Mouse (Mus musculus): ENCODE data around the gene Dvl3.

Gene Dvl3

GRCm38 (mm10) chr16:20496671-20497600 is 19.8 kb upstream of the Dvl3 start:
- DNase-seq (ENCODE audit: extremely low read depth, low read depth, low spot score) = peak; percentile 59

DNA sequence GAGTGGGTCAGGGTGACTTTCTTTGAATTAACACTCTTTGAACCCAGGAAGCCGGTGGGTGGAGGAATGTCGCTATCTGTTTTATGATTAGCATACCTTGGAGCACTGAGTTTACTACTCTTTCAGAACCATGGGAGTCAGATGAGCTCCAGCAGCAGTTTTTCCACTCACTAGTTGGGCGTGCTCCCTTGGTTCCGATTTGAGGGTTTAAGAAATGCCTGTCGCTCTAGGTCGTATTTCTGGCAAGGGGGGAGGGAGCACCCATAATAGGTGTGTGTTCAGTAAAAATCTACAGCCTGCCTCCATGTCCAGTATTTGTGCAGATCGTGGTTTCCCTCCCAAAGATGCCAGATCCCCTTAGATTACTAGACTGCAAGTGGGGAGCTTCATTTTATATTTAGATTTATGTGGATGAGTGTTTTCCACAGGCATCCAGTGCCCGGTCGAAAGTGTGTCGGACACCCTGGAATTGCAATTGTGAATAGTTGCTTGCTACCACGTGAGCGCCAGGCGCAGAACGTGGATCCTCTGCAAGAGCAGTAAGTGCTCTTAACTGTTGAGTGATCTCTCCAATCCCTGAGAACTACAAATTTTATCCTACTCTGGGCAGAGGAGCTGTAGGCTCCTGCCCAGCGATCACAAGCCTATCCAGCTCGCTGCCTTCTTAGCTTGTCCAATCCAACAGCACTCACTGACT is 18.7 kb upstream of the Dvl3 start:
- no peak for DNase-seq (ENCODE audit: extremely low read depth, low read depth, low spot score)

DNA sequence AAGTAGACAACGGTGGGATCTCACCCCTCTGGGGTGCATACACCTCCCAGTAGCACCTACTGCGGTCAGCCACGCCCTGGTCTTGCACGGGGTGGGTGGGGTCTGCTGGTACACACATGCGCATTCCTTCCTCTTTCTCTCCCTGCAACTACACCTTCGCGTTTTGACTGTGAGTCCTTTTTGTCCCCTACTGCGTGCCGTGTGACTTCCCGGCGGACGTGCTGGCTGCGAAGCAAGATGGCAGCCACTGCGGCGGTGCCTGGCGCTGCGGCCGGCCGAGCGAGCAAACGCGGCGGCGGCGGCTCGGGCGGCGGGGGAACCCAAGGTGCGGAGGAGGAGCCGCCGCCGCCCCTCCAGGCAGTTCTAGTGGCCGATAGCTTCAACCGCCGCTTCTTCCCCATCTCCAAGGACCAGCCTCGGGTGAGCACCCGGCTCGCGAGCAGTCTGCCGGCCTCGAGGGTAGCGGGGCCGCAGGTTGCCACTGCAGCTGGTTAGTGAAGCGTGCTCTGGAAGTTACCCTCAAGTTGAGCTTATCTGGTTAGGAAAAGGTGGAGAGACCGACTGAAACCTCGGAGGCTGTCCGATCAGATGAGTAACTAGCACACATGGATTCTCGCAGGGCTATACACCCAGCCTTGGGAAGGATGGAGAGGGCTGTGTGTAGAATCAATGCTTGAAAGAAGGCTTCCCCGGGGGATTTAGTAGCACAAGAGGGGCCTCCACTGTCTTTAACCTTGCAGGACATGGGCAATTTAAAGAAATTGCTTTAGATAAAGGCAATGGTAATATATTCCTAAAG is 17.9 kb upstream of the Dvl3 start, which contains the start of gene Eif2b5:
Eif2b5 (plus strand) TSS at position 141 of the 799 bp plus-strand sequence.
- peak; percentile 73 for DNase-seq (ENCODE audit: extremely low read depth, low read depth, low spot score)

DNA sequence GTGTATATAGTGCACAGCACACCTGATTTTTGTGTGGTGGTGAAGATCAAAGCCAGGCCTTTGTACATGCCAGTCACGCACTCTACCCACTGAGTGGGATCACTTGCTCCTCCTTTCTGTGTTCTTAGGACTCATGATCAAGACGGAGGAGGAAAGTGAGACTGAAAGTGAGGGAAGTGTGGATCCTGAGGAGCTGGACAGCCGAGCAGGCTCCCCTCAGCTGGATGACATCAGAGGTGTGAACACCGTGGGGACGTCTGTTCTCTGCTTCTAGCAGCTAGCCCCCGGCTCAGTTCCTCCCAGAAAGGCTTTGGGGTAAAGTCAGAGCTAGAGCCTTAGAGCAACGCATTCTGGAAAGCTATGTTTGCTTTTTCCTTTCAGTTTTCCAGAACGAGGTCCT is 10.8 kb upstream of the Dvl3 start:
- DNase-seq (ENCODE audit: extremely low read depth, low read depth, low spot score) = no peak

GRCm38 (mm10) chr16:20509349-20509748 is 7.4 kb upstream of the Dvl3 start:
- no peak for DNase-seq (ENCODE audit: extremely low read depth, low read depth, low spot score)

DNA sequence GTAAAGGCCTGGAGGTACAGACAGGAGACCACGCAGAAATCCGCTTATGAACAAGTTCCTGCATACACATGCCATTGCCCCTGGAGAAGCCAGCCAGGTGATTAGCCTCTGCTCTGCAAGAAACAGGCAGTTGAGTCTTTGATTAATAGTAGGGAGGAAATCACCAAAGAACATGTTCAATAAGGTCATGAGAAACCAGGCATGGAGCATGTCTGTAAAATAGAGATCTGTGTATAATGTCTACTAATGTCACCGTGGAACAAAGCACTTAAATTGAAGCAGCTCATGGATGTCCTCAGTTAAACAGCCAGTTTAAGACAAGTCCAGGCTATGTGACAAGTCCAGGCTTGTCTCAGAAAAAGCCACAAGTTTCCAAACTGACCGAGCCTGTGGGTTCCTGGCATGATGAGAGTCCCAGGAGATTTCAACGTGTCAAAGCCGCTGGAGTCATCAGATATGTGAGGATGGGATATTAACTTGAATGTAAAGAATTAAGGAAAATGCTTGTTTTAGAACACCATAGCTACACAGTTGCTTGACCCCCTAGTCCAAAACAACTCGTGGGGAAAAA is 5.4 kb upstream of the Dvl3 start:
- DNase-seq (ENCODE audit: extremely low read depth, low read depth, low spot score) = peak; percentile 56

DNA sequence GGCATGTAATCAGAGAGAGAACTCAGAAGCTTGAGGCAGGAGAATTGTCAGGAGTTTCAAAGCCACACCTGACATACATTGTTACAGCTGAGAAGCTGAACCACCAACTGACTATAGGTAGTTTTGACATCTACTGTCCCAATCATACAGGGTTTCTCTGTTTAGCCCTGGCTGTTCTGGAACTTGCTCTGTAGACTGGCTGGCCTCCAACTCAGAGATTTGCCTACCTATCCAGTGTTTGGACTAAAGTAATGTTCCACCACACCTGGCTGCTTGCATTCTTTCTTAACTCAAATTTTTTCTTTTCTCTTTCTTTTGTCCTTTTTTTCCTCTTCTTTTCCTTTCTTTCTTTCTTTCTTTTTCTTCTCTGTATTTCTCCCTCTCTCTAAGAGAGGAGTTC is 750 bp upstream of the Dvl3 start:
- DNase-seq (ENCODE audit: extremely low read depth, low read depth, low spot score) = no peak

- no peak for DNase-seq (ENCODE audit: extremely low read depth, low read depth, low spot score)
Measured at GRCm38 (mm10) chr16:20517216-20517615, 434 bp downstream of the Dvl3 start.

GRCm38 (mm10) chr16:20517701-20518374 is 1.1 kb downstream of the Dvl3 start:
- DNase-seq (ENCODE audit: extremely low read depth, low read depth, low spot score) = no peak

- no peak for DNase-seq (ENCODE audit: extremely low read depth, low read depth, low spot score)
Measured at GRCm38 (mm10) chr16:20523886-20524285, 7.1 kb downstream of the Dvl3 start.

DNA sequence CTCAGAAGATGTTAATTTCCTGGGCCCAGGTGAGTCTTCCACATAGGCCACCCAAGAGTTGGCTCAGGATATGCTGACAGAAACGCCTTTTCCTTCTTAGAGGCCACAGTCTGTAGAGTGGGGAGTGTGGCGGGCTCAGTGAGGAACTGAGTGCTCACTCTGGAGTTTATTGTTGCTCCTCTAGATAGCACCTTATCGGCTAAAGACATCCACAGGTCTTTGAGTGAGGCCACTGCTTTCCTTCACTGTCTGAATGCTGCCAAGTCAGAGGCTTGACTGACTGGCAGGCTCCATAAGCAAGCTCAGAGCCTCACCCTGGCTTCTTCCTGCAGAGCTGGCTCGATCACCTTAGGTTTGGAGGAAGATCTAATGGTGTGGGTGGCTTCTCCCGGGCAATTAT is 12.0 kb downstream of the Dvl3 start:
- no peak for DNase-seq (ENCODE audit: extremely low read depth, low read depth, low spot score)

- DNase-seq (ENCODE audit: extremely low read depth, low read depth, low spot score) = no peak
Measured at GRCm38 (mm10) chr16:20529375-20529774, 12.6 kb downstream of the Dvl3 start.

DNA sequence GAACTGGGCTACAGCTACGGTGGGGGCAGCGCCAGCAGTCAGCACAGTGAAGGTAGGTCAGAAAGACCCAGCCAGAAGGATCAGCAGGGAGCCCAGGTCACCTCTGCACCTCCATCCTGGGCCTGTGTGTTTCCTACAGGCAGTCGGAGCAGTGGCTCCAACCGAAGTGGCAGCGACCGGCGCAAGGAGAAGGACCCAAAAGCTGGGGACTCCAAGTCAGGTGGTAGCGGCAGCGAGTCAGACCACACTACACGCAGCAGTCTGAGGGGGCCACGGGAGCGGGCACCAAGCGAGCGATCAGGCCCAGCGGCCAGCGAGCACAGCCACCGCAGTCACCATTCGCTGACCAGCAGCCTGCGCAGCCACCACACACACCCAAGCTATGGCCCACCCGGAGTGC is 14.2 kb downstream of the Dvl3 start:
- no peak for DNase-seq (ENCODE audit: extremely low read depth, low read depth, low spot score)

DNA sequence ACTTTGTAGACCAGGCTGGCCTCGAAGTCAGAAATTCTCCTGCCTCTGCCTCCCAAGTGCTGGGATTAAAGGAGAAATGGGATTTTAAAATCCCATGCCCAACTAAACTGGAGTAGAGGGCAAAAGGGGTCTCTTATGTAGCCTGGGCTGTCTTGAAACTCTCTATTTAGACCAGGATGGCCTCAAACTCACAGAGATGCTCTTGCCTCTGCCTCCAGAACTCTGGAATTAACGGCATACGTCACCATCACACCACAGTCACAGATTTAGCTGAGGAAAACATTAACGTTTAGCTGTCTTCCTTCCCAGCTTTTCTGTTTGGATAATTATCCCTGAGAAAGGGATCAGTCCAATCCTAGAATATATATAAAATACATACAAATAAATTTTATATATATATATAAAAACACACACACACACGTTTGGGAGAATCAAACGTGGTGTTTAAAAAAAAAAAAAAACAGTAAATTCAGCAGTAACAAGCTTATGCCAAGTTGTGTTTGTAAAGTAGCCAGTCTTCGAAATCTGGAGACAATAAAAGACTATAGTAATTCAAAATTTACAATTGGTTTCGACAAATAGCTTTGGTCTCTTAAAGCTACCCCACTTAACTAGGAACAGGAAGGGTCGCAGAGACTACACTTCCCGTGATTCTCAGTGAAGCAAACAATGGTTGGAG is 18.0 kb downstream of the Dvl3 start:
- no peak for DNase-seq (ENCODE audit: extremely low read depth, low read depth, low spot score)

DNA sequence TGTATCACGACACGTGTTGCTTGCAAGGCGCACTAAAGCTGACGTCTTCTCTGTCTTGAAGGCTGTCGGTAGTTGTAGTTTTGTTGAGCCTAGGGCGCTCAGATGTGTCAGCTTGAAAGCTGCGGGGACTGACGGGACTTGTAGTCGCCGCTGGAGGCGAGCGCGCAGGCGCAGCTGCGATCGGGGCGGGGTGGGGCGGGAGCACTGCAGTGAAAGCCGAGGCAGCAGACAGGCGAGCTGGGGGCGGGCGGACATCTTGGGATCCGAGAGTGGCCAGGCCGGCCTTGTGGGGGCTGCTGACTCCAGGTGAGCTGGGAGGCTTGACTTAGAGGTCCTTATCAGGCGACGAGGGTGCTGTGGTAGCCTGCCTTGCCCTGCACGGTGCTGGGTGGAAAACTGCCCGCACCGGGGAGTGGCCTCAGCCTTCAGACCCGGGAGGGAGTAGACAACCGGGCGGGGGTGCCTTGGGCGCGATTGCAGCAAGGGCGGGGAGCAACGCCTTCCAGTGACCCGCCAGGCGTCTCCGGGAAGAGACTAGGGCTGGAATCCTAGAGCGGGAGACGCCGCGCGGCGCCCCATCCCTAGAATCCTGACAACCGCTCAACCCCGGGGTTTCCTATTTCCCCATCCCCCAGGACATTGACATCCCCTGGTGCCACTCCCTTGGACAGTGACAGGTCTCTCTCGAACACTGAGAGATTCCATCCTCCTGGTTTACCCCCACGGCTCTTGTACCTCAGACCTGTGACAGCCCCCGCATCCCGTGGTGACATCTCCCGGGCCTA is 18.7 kb downstream of the Dvl3 start, which contains the start of gene Ap2m1:
Ap2m1 (plus strand) TSS at position 183 of the 785 bp plus-strand sequence.
- peak; percentile 98 for DNase-seq (ENCODE audit: extremely low read depth, low read depth, low spot score)

DNA sequence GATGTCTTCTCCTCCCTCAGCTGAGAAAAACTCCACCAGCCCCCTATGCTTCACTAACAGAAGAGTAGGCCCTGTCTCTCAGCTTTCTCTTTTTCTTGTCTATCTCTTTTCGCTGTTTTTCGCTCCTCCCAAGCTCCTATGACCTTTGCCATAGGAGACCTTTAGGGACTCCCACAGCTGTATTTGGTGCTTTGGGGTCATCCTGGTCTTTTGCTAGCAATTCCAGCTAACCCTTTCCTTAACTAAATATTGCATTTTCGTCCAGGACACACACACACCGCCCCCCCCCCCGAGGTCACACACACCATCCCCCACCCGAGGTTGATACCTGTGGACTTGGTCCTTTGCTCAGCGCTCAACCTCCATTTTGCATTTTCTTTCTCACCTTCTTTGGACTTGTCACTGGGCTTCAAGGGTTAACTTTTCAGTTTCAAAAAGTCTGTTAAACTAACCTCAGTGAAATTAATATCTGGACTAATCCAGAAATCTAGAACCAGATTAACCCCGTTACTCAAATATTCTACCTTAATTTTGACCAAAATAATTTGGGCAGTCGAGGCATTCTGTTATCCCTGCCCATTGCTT is 19.4 kb downstream of the Dvl3 start:
- no peak for DNase-seq (ENCODE audit: extremely low read depth, low read depth, low spot score)

DNA sequence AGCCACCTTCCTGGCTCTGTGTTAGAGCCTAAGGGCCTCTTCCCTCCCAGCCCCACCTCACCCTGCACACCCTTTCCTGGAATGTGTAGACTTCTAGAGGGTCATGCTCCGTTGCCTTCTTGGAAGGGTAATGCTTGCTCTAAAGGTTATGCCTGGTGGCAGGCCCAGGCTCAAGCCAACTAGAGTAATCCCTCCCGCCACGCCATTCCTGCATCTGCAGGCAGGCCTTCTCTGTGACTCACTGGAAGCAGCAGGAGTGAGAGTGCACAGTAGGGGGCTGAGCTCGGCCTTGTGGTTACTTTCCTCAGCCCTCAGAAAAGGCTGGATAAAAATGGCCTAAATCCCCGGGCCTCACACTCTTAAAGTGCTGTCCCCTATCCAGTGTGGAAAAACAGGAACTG is 20.3 kb downstream of the Dvl3 start:
- no peak for DNase-seq (ENCODE audit: extremely low read depth, low read depth, low spot score)

GRCm38 (mm10) chr16:20537601-20538320 is 21.0 kb downstream of the Dvl3 start:
- DNase-seq (ENCODE audit: extremely low read depth, low read depth, low spot score) = no peak

All from fat pad, adult 2 months (tissue).